Mouse (Mus musculus): ENCODE measurements around the gene Ufc1. TPM values are rescaled to one million over a fixed set of nuclear protein-coding genes. Genes with fewer than 3 reads are reported as not detected.

Ufc1 gene
- total RNA-seq, 2 experiments from 2014 or later = 105 to 116 TPM

DNA sequence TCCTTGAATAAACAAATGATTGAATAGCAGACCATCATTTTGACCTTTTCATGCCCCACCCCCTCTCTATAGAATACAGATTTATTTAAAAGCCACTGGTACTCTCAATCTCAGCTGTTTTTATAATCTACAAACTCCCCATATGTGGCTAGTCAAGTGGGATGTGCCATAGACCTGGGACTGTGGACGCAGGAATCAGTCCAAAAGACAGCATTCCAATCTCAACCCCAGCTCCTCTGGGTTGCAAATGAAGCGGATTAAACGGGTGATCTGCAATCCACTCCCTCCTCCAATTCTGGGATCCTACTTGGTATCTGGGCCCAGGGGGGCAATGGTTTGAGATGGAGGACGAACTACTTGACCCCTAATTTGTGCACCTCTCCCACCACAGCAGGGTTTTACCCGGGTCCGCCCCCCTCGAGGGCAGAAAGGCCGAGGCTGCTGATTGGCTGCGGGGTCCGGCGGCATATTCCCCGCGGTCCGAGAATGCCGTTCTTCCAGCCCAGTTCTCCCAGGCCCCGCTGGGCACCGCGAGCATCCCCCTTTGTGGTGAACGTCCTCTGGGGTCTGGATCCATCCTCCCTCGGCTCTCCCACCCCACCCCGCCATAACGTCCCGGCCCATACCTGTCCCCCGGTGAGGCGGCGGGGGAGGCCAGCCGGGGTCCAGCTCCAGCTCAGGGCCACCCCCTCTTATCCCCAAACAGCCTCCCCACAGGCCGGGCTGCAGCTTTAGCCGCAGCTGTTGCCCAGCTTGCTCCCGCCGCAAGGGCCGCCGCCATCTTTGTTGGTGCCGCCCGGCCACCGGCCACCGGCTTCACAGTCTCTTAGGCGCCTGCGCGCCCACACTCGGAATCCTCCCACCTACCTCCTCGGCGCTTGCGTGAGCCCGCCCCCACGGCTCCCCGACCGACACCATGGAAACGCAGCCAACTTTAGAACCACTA, 7.4 kb downstream of the Ufc1 start, which contains the start of gene Usp21:
TSS of gene Usp21 (minus strand) at position 856 of the 946 bp plus-strand sequence.
- DNase-seq (ENCODE audit: extremely low spot score in 1 of 2, low spot score in 1 of 2) = peak; percentile 85 to 92

DNA sequence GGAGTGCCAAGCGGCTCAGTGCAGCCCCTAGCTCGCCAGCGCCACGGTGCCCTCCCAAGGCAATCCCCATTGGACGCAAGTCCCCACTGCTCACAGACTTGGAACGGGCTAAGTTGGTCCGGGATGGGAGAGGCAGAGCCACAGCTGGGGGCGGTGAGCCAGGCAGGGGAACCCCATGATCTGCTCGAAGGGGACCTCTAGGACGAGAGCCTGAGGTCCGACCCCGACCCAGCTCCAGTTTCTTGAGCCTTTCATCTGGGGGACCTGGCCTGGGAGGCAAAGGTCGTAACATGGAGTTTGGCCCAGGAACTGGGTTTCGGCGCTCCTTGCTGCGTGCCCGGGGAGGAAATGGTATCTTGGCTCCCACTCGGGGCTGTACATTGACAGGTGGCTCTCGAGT, 8.3 kb downstream of the Ufc1 start:
- DNase-seq (ENCODE audit: extremely low spot score in 1 of 2, low spot score in 1 of 2) = peak in 1 of 2 experiments; percentile 8

DNA sequence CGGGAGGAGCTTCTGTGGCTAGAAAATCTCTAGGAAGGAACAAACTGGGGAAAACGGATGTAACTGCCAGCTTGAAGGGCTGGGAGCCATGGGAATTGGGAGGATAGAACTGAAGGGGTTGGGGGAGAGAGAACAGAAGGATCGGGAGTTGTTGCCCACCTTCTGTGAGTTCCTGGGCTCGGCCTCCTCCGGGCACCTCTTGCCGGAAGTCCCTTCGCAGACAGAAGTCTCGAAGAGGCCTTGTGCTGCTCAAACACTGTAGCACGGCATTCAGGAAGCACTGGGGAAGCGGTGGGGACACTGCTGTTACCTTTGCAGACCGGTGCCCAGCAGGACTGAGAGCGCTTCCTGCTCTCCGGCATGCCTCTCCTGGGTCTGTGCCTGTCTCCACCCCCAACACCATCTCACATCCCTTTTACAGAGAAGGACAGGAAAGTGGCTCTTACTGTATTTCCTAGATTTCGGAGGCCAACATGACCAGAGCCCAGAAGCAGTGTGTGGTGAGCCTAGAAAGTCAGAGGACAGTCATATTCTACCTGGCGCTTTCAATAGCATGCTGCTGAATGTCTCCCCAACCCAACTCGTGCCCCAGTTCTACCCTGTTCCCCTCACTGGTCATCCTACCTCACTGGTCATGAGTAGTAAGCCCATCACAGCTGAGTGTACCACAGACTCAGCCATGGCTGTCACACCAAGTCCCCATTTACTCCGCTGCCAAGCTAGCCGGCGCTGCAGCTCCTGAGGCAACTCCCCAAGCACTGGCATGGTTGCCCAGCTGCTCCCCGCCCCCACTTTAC, 9.5 kb downstream of the Ufc1 start:
- DNase-seq (ENCODE audit: extremely low spot score in 1 of 2, low spot score in 1 of 2) = peak in 1 of 2 experiments; percentile 8

DNA sequence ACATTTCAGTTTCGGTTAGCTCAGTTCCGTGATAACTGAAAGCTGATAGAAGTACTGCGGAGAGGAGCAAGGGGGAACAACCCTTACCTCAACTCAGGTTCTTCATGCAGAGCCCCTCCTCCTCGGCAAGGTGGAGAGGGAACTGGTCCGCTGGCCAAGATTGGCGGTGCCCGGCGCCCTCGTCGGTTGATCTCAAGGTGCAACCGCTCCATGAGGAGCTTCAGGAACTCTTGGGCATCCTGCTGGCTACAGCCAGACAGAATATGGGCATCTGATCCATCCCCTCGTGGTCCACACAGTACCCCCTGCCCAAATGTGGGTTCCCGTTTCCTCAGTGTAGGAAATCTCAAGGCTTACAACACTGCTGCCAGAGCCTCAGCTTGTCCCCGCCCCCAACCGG, 10.3 kb downstream of the Ufc1 start:
- DNase-seq (ENCODE audit: extremely low spot score in 1 of 2, low spot score in 1 of 2) = peak in 1 of 2 experiments; percentile 6

DNA sequence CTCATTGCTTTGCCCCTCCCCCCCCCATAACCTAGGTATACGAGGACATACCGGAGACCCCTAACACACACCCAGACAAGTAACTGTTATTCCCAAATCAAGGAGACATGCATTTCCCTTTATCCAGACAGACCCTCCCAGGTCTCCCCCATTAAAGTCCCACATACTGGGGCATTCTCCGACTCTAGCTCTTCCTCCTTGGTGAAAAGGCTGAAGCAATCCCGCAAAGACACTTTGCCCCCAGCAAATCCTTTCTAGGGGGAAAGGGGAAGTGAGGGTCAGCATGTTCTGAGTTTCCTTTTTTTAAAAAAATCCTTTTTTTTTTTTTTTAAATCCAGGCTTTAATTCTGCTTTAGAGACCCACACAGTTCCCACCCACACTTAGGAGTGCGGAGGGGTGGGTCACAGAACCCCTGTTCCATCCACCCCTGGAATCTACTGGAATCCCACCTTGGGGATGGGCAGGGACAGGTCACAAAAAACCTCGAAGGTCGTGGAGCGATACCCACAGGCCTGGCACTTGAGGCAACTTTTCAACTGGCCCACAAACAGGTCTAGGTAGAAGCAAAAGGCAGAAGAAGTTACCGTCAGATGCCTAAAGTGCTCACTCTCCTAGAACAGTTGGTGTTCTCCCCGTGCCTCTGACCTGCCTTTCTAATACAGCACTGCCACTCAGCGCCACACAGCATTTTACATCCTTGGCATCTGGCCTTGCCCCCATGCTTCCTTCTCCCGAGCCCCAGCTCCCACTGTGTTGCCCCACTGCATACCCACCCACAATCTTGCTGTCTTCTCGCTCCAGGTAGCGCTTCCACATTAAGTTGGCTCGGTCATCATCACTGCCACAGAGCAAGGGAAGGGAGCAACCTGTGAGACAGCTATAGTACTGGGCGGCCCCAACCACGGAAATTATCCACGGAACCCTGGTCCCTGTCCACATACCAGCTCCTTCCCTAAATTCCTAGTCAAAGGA, 11.3 kb downstream of the Ufc1 start:
- DNase-seq (ENCODE audit: extremely low spot score in 1 of 2, low spot score in 1 of 2) = peak in 1 of 2 experiments; percentile 5

DNA sequence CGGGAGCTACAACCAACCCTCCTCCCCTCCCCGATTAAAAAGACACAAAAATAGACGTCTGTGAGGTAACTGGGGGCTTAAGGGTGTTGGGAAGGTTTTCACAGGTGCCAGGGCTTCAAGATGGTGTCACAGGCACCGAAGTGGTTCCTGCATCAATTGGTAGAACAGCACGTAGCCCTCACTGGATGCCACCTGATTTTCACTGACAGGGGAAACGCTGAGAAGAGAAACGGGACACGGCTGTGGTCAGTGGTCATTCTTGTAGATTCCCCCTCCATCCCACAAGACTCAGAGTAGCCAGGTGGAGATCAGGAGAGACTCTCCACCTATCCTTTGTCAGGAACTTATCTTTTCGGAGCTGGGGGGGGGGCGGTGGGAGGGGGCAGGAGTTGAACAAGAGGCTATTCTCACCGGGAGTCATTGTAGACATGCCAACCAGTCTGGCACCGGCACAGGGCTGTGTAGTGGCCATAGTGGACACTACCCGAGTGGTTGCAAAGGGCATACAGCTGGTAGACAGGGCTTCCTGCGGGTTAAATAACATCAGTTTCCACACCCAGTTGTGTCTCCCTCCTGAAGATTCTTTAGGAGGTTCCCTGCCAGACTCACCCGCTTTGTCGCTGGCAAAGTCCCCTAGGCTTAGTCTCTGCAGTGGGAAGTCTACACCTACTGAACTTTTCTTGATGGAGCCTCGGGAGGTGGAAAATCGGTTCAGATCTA, 12.6 kb downstream of the Ufc1 start:
- no peak for DNase-seq (ENCODE audit: extremely low spot score in 1 of 2, low spot score in 1 of 2)

DNA sequence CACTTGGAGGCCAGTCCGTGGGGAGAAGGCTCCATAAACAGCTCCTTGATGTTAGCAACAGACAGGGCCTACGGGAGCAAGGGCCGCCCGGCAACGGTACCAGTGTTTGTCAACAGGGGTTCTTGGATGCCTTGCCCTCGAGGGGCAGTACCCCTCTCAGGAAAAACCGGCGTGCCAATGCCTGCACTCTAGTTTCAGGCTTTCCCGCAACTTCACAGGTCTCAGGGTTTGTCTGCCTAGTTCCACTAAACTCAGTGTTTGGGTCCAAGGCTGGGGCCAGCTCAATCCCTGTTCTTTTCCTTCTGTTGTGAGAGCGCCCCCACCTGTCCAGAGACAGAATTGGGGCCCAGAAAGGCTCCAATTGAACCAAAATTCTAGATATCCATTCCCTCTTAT, 13.3 kb downstream of the Ufc1 start:
- DNase-seq (ENCODE audit: extremely low spot score in 1 of 2, low spot score in 1 of 2) = peak in 1 of 2 experiments; percentile 77

DNA sequence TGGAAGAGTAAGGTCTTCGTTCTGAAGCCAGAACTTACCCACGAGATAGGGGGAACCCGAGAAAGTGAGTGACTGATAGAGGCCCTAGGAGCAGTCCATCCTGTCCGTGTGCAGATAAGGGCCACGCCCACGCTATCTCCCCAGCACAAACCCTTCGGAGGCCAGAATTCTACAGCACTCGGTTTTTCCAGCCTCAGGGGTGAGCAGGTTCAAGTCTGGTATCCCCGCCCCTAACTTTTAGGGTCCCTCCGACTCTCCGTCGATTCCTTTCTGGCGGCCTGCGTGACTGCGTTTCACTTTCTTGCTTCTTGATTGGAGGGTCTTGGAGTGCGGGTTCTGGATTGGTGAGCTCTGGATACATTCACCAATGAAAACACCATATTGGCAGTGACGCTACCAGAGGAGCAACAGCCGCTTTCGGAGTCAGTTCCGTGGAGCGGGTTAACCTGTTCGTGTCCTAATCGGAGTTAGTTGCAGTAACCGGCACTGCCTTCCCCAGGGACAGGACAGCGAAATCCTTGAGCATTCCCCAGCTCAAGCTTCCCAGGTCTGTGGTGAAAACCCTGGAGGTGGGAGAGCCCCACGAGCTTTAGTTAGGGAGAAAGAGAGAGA, 13.8 kb downstream of the Ufc1 start, which contains the start of gene Ppox:
TSS of gene Ppox (minus strand) at position 271 of the 612 bp plus-strand sequence.
- DNase-seq (ENCODE audit: extremely low spot score in 1 of 2, low spot score in 1 of 2) = peak; percentile 69 to 73

DNA sequence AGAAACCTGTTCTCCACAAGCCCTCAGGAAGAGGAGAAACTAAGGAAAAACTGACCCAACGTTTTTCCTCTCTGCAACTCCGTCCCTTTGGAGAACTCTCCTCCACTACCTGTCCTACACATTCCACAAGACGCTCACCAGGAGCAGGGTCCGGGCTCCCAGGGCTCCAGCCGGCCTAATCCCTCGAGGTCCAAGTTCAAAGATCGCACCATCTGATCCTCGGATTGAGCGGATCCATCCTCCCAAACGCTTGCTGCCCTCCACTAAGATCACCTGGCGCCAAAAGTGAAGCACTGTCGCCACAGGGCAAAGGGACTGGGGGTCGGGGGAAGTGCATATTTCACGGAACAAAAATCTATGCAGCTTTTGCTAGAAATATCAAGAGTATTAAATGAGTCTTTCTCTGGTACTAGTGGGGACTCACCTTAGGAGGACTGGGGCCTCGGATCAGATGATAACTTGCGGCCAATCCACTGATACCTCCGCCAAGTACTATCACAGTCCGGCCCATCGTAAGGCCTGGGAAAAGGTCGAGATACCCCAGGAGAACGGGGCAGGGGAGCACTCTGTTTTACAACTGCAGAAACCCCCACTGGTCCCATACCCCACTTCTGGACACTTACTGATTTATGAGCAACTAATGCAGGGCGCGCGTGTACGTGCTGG, 14.4 kb downstream of the Ufc1 start:
- peak in 1 of 2 experiments; percentile 6 for DNase-seq (ENCODE audit: extremely low spot score in 1 of 2, low spot score in 1 of 2)

DNA sequence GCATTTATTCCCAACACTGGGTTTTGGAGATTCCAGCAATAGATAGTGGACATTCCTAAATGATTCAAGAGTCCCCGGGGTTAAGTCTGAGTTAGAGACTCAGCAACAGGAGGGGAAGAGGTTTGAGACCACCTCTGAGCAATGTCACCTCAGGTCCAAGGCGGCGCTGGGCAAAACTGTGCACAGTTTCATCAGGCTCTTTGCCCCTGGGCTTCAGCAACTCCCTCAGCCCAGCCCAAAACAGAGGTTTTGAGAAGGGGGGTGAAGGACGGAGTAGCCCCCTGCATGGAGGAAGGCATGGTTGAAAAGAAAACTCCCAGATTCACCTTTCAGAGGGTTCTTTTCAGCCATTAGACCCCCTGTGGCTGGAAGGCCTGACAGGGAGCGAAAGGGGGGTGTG, 15.1 kb downstream of the Ufc1 start:
- DNase-seq (ENCODE audit: extremely low spot score in 1 of 2, low spot score in 1 of 2) = peak in 1 of 2 experiments; percentile 6

DNA sequence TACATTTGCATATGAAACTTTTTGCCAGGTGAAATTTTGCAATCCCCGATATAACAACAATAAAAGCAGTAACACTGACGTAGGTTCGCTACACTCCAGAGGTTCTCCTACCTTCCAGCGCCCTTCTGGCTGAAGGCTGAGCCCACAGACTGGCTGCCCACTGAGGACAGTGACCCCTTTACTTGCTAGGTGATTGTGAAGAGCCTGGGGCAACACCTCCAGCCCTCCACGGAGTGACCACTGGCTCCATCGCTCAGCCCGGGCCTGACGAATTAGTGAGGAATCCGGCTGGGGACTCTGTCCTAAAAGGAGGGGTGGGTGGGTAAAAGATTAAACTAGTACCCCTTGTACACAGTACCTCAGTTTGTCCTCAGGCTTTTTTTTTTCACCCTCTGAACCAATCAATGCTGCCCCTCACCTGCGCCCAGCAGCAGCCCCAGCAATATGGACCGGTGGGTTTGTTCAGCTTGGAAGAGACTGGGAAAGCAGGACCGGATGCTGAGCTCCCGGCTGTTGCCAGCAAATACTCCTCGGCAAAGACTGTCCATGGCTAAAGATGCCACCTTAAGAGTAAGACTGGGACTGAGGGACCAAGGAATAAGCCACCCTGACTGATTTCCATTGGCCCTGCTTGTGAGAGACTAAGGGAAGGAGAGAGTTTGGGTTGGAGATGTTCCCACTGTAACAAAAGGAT, 15.7 kb downstream of the Ufc1 start:
- DNase-seq (ENCODE audit: extremely low spot score in 1 of 2, low spot score in 1 of 2) = no peak

DNA sequence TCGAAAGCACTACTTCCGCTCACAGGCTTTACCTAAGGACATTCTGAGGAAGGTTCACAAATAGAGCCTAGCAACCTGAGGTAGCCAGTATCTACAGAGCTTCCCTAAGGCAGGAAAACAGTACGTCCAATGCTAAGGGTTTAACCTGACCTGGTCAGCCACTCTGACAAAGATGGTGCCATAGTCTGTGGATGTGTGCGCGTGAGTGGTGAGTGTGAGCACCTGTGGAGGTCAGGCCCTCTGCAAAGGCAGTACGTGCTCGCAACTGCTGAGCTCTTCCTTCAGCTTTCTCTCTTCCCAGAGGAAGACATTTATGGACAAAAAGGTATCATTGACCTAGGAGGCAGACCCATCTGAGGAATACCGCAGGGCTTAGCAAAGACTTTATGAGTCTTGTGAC, 16.4 kb downstream of the Ufc1 start:
- DNase-seq (ENCODE audit: extremely low spot score in 1 of 2, low spot score in 1 of 2) = no peak

DNA sequence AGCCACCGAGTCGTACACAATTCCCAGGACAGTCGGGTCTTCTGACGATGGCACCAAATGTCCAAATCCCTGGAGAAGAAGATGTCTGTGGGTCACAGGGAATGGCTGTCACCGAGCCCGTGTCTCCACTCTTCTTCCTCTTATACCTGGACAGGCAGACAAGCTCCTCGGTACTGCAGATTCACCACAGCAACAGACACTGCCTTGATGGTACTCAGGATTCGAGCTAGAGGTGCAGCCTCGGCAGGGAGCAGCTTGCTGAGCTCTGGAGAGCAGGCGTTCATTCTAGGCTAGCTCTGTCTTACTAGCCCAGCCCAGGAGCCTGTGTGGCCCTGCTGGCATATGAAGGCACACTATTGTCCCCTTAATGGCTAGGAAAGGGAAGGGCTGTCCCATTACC, 17.1 kb downstream of the Ufc1 start:
- DNase-seq (ENCODE audit: extremely low spot score in 1 of 2, low spot score in 1 of 2) = no peak

DNA sequence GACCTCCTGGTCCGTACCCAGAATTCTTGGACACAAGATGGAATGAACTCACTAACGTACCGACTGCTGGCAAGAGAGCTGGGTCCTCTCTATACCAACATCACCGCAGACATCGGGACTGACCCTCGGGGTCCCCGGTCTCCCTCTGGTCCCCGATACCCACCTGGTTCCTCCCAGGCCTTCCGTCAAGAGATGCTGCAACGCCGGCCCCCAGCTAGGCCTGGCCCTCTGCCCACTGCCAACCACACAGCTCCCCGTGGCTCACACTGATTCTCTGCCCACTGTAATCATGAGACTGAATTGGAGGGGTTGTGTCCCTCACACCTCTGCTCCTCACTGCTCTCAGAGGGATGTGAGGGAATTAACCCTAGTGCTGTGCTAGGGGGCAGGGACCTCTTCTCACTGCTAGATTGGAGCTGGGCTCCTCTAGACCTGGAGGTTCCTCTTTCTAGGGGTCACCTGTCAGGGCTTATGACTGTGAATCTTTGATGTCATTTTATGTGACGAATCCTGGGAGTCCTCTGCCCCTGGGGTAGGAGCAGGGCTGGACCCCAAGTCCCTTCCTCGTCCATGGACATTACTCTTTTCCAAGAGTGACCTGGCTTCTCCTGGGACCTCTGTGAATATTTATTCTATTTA, 18.6 kb downstream of the Ufc1 start:
- DNase-seq (ENCODE audit: extremely low spot score in 1 of 2, low spot score in 1 of 2) = no peak

DNA sequence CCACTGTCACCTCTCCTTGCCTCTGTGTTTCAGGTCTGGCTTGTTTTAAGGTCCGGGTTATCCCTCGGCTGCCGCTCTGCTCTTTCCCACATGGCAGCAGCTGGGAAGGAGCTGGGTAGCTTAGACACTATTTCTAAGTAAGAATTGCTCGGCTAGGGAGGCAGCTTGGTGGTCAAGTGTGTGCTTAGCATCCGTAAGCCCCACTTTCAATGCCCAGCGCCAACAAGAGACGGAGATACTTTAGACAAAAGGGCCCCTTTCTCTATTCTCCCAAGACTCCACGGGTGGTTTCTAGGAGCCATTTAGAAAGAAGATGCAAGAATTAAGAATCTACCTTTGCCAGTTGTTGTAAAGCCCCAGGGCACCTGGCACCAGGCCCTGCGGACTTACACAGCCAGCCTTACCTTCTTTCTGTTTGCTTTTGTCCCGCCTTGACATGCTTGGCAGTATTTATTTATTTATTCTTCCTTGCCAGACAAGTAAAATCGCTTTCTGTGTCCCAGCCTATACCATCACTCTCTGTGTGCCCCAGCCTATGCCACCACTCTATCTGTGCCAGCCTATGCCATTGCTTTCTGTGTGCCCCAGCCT, 19.6 kb downstream of the Ufc1 start:
- no peak for DNase-seq (ENCODE audit: extremely low spot score in 1 of 2, low spot score in 1 of 2)

DNA sequence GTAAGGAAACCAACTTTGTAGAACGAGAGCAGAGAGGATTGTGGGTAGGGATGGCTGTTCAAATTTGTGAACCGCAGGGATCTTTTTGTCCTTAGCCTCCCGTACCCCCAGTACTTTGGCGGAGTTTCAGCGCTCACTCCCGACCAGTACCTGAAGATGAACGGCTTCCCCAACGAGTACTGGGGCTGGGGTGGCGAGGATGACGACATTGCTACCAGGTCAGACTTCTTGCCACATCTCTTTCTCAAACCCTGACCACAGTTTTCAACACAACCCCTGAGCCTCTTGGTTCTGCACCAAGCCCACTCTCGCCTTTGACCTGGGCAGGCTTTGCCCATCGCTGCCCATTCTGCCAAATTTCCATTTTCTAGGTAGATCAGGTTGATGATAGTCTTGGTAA, 20.7 kb downstream of the Ufc1 start:
- no peak for DNase-seq (ENCODE audit: extremely low spot score in 1 of 2, low spot score in 1 of 2)

DNA sequence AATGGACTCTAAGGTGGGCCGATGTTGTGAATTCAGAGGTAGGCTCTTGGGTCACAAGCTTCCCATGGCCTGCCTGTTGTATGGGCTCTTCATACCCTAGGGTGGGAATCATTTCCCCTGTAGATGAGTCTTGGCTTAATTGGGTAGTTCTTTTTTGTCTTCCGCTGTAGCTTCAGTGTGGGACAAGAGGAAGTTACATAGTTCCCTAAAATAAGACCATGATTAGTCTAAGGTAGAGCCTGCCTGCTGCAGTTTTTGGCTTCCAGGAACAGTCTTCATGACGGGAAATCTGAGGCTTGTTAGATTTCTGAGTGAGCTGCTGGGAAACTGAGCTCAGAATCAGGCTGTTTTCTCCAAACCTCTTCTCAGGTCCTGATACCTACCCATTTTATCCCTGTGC, 22.7 kb downstream of the Ufc1 start:
- no peak for DNase-seq (ENCODE audit: extremely low spot score in 1 of 2, low spot score in 1 of 2)
